Mouse (Mus musculus) induced T-regulatory cell, adult 2 months (primary cell): Measurements from ENCODE around the gene C2cd2.

Experiments used
- DNase-seq: peaks from one replicate; pipeline ENCODE4 v3.0.0-alpha.2; 2012; ENCODE audit warnings: low read depth

C2cd2 gene

GRCm38 (mm10) chr16:97882891-97883290 is 79.5 kb downstream of the C2cd2 start:
- DNase-seq: no peak

DNA sequence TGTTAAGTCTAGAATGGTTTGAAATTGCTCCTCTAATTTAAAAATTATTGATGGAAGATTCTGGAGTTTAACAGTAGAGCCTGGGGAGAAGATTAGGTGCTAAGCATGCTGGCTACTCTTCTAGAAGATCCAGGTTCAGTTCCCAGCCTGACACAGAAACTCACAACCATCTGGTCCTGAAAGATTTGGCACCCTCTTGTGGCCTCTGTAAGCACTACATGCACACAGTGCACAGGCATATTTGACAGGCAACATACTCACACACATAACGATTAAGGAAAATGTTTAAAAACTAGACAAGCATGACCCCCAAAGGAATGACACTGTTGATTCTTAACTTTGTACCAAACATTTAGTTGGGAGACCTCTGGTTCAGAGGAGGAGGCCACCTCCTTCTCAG is 83.3 kb downstream of the C2cd2 start:
- peak; percentile 79 for DNase-seq

GRCm38 (mm10) chr16:97877502-97877901 is 84.9 kb downstream of the C2cd2 start:
- no peak for DNase-seq

DNA sequence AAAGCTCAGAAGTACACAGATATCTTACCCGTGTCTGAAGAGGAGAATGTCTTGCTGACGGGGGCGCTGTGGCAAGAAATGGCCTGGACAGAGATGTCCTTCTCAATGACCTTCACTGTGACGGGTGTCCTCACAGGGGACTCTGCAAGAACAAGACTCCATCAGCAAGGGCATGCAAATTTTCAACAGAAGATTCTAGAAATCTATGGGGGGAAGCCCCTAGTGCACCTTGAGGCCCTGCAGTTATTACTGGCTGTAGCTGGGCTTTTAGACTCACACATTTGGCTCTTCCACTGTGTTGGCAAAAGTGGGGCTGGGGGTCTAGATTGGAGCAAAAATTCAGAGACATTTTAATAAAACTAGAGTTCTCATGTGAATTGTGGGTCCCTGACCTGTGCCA is 87.3 kb downstream of the C2cd2 start:
- no peak for DNase-seq

- DNase-seq: no peak
Measured at GRCm38 (mm10) chr16:97874376-97874775, 88.0 kb downstream of the C2cd2 start.

GRCm38 (mm10) chr16:97872657-97873056 is 89.7 kb downstream of the C2cd2 start:
- no peak for DNase-seq

- DNase-seq: peak; percentile 47
Measured at GRCm38 (mm10) chr16:97869193-97870102, 93.0 kb downstream of the C2cd2 start.

- DNase-seq: no peak
Measured at GRCm38 (mm10) chr16:97863932-97864467, 98.4 kb downstream of the C2cd2 start.

- DNase-seq: no peak
Measured at GRCm38 (mm10) chr16:97856050-97856449, 106.3 kb downstream of the C2cd2 start.

DNA sequence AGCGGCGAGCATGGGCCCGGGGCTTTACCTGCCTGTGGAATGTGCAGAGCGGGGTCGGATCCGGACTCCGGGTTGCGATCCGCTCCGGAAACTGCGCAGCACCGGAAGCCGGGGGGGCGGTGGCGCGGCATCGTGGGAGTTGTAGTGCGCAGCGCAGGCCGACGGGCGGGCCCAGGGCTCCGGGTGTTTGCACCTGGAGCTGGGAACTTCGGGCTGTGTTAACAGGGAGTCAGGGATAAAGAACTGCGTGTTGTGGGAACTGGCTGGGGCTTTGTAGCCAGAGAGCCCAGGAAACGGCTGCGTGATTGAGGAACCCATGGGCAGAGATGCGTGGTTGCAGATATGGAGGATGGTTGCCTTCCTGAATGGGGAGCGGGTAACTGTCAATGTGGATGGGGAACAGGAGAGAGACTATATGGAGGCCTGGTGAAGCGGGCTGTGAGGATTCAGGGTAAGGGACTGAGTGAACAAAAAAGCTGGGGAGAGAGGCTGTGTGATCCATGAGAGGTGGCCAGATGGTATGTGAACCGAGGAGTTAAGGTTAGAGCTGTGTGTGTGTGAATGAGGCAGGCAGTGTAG is 110.6 kb downstream of the C2cd2 start, which contains the start of gene Prdm15:
Prdm15 (minus strand) TSS at position 110 of the 579 bp plus-strand sequence.
- DNase-seq: peak; percentile 88

DNA sequence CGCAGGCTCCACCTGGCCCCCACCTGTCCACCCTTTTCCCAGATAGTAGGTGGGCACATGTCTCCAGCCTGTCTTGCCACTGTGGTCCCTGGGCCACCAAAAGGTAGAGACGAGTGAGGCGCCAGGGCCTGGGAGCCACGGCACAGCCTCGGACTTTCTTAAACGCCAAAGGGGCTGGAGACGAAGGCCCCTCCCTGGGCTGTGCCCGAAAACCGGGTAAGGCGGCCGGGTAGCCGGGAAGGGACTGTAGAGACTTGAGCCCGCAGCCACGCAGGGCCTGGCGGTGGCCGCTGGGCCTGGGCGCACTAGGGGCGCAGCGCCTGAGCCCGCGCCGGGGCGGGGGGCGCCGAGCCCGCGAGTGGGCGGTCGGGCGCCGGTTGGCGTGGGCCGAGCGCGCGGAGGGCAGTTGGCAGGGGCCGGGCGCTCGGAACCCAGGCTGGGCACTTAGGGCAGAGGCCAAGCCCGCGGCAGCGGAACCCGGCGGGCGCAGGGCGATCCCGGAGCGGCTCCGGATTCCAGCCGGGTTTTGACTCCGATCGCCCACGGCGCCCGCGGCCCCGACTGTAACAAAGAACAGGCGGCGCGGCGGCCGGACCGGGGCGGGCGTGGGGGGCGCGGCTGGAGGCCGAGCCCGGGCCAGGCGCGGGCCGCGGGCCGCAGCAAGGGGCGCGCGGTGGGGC is 111.2 kb downstream of the C2cd2 start:
- peak; percentile 87 for DNase-seq

- DNase-seq: no peak
Measured at GRCm38 (mm10) chr16:97850667-97851060, 111.7 kb downstream of the C2cd2 start.

GRCm38 (mm10) chr16:97848832-97849231 is 113.6 kb downstream of the C2cd2 start:
- no peak for DNase-seq

DNA sequence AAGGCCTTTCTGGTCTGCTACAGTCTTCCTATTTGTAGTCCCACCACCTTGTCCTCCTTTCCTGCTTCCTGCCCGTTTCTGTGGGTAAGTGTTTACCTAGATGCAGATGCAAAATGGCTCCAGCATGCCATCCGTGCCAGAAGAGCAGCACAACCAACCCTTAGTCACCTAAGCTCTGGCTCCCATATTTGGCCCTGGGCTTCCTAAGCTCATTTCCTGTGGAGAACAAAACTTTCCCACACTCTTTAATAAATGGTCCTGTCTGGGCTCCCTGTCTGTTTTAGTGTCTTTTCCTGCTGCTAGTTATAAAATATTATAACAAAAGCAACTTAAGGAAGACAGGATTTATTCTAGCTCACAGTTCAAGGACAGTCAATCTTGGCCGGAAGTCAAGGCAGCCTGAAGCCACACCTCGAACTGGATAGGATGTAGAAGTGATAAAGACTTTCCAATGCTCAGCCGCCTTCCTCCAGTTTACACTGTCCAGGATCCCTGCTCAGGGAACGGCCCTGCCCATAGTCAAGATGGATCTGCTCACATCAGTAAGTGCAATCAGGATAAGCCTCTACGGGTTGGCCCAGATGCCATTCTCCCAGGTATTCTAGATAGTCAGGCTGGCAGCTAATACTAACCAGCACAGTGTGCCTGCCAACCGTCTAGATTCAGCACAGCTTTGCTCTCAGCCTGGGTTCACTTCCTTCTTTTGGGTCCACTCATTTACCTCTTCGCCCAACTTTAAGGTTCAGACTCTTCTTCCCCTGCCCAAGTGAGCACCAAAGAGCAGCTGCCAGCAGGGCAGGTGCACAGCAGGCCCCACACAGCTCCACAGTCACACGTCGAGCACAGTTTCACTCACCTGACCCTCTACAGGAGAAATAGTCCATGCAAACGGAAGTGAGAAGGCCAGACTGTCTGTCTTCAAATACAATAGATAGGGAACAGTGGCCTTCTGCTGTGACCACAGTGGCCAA is 117.1 kb downstream of the C2cd2 start:
- DNase-seq: no peak

- DNase-seq: no peak
Measured at GRCm38 (mm10) chr16:97832154-97832553, 130.2 kb downstream of the C2cd2 start.

- DNase-seq: no peak
Measured at GRCm38 (mm10) chr16:97828207-97828606, 134.2 kb downstream of the C2cd2 start.

- no peak for DNase-seq
Measured at GRCm38 (mm10) chr16:97823311-97824007, 138.9 kb downstream of the C2cd2 start.

- no peak for DNase-seq
Measured at GRCm38 (mm10) chr16:97819532-97819931, 142.9 kb downstream of the C2cd2 start.

DNA sequence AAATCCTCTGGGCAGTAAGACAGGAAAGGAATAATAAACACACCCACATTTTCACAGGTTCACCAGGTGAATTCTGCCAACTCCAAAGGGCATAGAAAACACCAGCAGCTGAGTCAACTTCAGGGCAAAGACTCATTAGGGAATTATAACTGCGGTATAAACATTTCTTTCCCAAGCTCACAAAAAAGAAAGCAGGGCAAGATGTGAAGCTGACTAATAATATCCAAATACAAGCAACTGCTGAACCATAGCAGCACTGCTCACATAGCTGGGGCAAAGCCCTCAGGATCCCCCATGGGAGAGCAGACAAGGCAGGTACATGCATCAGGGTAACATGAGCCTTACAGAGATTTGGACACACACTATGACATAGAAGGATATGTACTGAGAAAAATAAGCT is 145.0 kb downstream of the C2cd2 start:
- no peak for DNase-seq

DNA sequence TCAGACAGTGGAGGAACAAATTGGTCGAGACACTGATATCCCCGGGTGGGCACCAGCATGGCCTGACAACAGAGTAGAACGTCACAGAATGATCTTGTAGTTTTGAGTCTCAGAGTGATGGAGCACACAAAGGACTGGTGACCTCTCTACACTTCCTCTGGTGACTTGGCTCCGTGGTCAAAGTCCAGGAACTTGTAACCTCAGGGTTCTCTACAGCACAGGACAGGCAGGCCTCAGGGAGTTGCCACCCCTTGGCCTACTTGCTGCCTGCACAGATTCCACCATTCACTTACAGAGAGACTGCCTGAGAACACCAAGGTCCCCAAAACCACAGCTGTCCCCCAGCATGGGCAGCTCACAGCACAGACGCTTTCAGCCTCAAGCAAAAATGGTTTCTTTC is 147.1 kb downstream of the C2cd2 start:
- no peak for DNase-seq

- no peak for DNase-seq
Measured at GRCm38 (mm10) chr16:97814060-97814459, 148.3 kb downstream of the C2cd2 start.
